Mouse (Mus musculus) small intestine, adult 2 months (tissue): ENCODE measurements around the gene Gabrb1. TPM values are rescaled to one million over a fixed set of nuclear protein-coding genes. Genes with fewer than 3 reads are reported as not detected.
"Not testable (repeated sequence)": the region's sequence is repeated elsewhere in the genome, so short reads cannot be mapped to it uniquely, and the experiment has no call there.

ENCODE experiments used
- H3K27ac ChIP-seq: fragments of 200-500 bp; 2 replicates; pipeline ENCODE4 v1.5.1; 2012; ENCODE audit warnings: low read depth, low read length, control low read depth, inconsistent platforms; ENCODE audit not compliant: insufficient read depth
- H3K27me3 ChIP-seq: fragments of 200-500 bp; 2 replicates; pipeline ENCODE4 v1.6.1; 2012; ENCODE audit warnings: mild to moderate bottlenecking, moderate library complexity, low read length, inconsistent platforms; ENCODE audit not compliant: control insufficient read depth, insufficient read depth
- H3K36me3 ChIP-seq: fragments of 200-500 bp; 2 replicates; pipeline ENCODE4 v1.6.1; 2012; ENCODE audit warnings: mild to moderate bottlenecking, low read length, control low read depth, inconsistent platforms; ENCODE audit not compliant: control insufficient read depth, insufficient read depth
- H3K4me1 ChIP-seq: fragments of 200-500 bp; 2 replicates; pipeline ENCODE4 v1.6.1; 2012; ENCODE audit warnings: low read length, inconsistent platforms, mixed read lengths; ENCODE audit not compliant: control insufficient read depth, insufficient read depth, insufficient read length
- H3K4me3 ChIP-seq: fragments of 200-500 bp; 2 replicates; pipeline ENCODE4 v1.5.1; 2012; ENCODE audit warnings: low read depth, mild to moderate bottlenecking, control low read depth, inconsistent platforms, low read length, moderate library complexity
- CTCF ChIP-seq: fragments of 200-500 bp; IDR thresholded peaks from 2 replicates; pipeline ENCODE4 v1.5.1; 2012; ENCODE audit warnings: low read depth, mild to moderate bottlenecking, control low read depth, inconsistent platforms, low read length, moderate library complexity, mixed read lengths; ENCODE audit not compliant: insufficient replicate concordance, insufficient read length; ENCODE audit errors: extremely low read depth
- POLR2A ChIP-seq: fragments of 200-500 bp; IDR thresholded peaks from 2 replicates; pipeline ENCODE4 v1.6.1; 2012; ENCODE audit warnings: low read depth, mild to moderate bottlenecking, control low read depth, inconsistent platforms, low read length, moderate library complexity
- WGBS: fragments of 180-500 bp; shearing (Covaris S2); methylation state at CpG from one replicate; pipeline ENCODE4 v1.1.7; 2018; 5-methylcytosine and 5-hydroxymethylcytosine counted together
- polyA plus RNA-seq: library from polyadenylated mRNA; depleted of rRNA; stranded (reverse); fragments of >200 nt; gene quantifications from 2 replicates; pipeline ENCODE4 v1.2.3, GENCODE M21; 2012

The Gabrb1 gene
- polyA plus RNA-seq, 1 experiment = not detected

GRCm38 (mm10) chr5:72003811-72004435 is 346.0 kb downstream of the Gabrb1 start:
- 61% methylated on average over 3 of the region's 3 CpGs for WGBS
- no peak for TF ChIP-seq POLR2A
- no peak for TF ChIP-seq CTCF
- H3K4me1 ChIP-seq = no peaks in the 10 kb centered on the region
- no peaks in the 10 kb centered on the region for H3K36me3 ChIP-seq
- no peak overlapping the region for H3K4me3 ChIP-seq
- no peaks in the 10 kb centered on the region for H3K27me3 ChIP-seq
- H3K27ac ChIP-seq = no peak overlapping the region

- Histone ChIP-seq H3K4me3 (no peak overlapping the region), H3K27ac (no peak overlapping the region), H3K4me1 (no peaks in the 10 kb centered on the region), H3K27me3 (no peaks in the 10 kb centered on the region), H3K36me3 (no peaks in the 10 kb centered on the region)
- TF ChIP-seq POLR2A (no peak), CTCF (no peak)
Observed at GRCm38 (mm10) chr5:72036954-72037353, 379.0 kb downstream of the Gabrb1 start.

GRCm38 (mm10) chr5:72043226-72044151 is 385.6 kb downstream of the Gabrb1 start:
- no peak overlapping the region for H3K27ac ChIP-seq
- H3K4me1 ChIP-seq = no peaks in the 10 kb centered on the region
- no peak for TF ChIP-seq POLR2A
- no peak for TF ChIP-seq CTCF
- no peak overlapping the region for H3K4me3 ChIP-seq
- no peaks in the 10 kb centered on the region for H3K27me3 ChIP-seq
- no peaks in the 10 kb centered on the region for H3K36me3 ChIP-seq
- WGBS = 33% methylated on average over 12 of the region's 12 CpGs

- 70% methylated on average over 2 of the region's 2 CpGs for WGBS
- Histone ChIP-seq H3K27me3 (no peaks in the 10 kb centered on the region), H3K4me1 (no peaks in the 10 kb centered on the region), H3K36me3 (no peaks in the 10 kb centered on the region), H3K27ac (no peak overlapping the region), H3K4me3 (no peak overlapping the region)
- TF ChIP-seq CTCF (no peak), POLR2A (no peak)
Observed at GRCm38 (mm10) chr5:72046261-72046660, 388.3 kb downstream of the Gabrb1 start.

GRCm38 (mm10) chr5:72064079-72064478 is 406.2 kb downstream of the Gabrb1 start:
- Histone ChIP-seq H3K36me3 (no peaks in the 10 kb centered on the region), H3K27me3 (no peaks in the 10 kb centered on the region), H3K4me1 (no peaks in the 10 kb centered on the region), H3K4me3 (no peak overlapping the region), H3K27ac (no peak overlapping the region)
- 56% methylated on average over 1 of the region's 1 CpGs for WGBS
- TF ChIP-seq POLR2A (no peak), CTCF (no peak)

- Histone ChIP-seq H3K4me1 (no peaks in the 10 kb centered on the region), H3K4me3 (no peak overlapping the region), H3K27me3 (no peaks in the 10 kb centered on the region), H3K36me3 (no peaks in the 10 kb centered on the region), H3K27ac (no peak overlapping the region)
- TF ChIP-seq CTCF (no peak), POLR2A (no peak)
- 67% methylated on average over 6 of the region's 6 CpGs for WGBS
Observed at GRCm38 (mm10) chr5:72068826-72069225, 410.9 kb downstream of the Gabrb1 start.

- H3K36me3 ChIP-seq, H3K27me3 ChIP-seq, H3K4me3 ChIP-seq, H3K4me1 ChIP-seq, H3K27ac ChIP-seq: not testable (repeated sequence)
- 82% methylated on average over 7 of the region's 7 CpGs for WGBS
Observed at GRCm38 (mm10) chr5:72069398-72069797, 411.5 kb downstream of the Gabrb1 start.
